Mouse (Mus musculus) heart, embryonic 12.5 days (tissue): ENCODE data around the gene Rps15. TPM values are rescaled to one million over a fixed set of nuclear protein-coding genes. Genes with fewer than 3 reads are reported as not detected.

Source experiments
- ATAC-seq: fragments of 200-750 bp; cut with Nextera tagmentation; 2 replicates; pipeline ENCODE4 v1.8.0; 2017; ENCODE audit warnings: moderate TSS enrichment, moderate library complexity; ENCODE audit not compliant: insufficient number of reproducible peaks, low FRiP score
- H3K27ac ChIP-seq: fragments of 300-500 bp; sonication (generic); 2 replicates; pipeline ENCODE4 v1.5.1; 2016; ENCODE audit warnings: mild to moderate bottlenecking, moderate library complexity; ENCODE audit not compliant: poor library complexity, severe bottlenecking
- H3K27me3 ChIP-seq: fragments of 300-500 bp; sonication (generic); replicated peaks from 2 replicates; pipeline ENCODE4 v1.6.1; 2016; ENCODE audit warnings: mild to moderate bottlenecking, moderate library complexity
- H3K36me3 ChIP-seq: fragments of 300-500 bp; sonication (generic); 2 replicates; pipeline ENCODE4 v1.6.1; 2016; ENCODE audit warnings: mild to moderate bottlenecking, moderate library complexity
- H3K4me1 ChIP-seq: fragments of 300-500 bp; sonication (generic); replicated peaks from 2 replicates; pipeline ENCODE4 v1.6.1; 2016; ENCODE audit warnings: mild to moderate bottlenecking
- H3K4me2 ChIP-seq: fragments of 300-500 bp; sonication (generic); 2 replicates; pipeline ENCODE4 v1.6.1; 2016; ENCODE audit warnings: mild to moderate bottlenecking, moderate library complexity
- H3K4me3 ChIP-seq: fragments of 300-500 bp; sonication (generic); 2 replicates; pipeline ENCODE4 v1.5.1; 2016; ENCODE audit warnings: mild to moderate bottlenecking
- H3K9ac ChIP-seq: fragments of 300-500 bp; sonication (generic); 2 replicates; pipeline ENCODE4 v1.6.1; 2016; ENCODE audit warnings: mild to moderate bottlenecking, moderate library complexity
- H3K9me3 ChIP-seq: fragments of 300-500 bp; sonication (generic); replicated peaks from 2 replicates; pipeline ENCODE4 v1.6.1; 2016; ENCODE audit warnings: mild to moderate bottlenecking, moderate library complexity
- WGBS: fragments of 180-500 bp; shearing (Covaris S2); methylation state at CpG from one replicate; pipeline ENCODE4 v1.1.7; 2016; 5-methylcytosine and 5-hydroxymethylcytosine counted together
- polyA plus RNA-seq: library from polyadenylated mRNA; unstranded; fragments of >200 nt; fragmentation: Nextera tagmentation; extraction: Ambion mirVana; gene quantifications from 2 replicates; pipeline ENCODE4 v1.2.1, GENCODE M21; 2016

Gene Rps15
- polyA plus RNA-seq, 1 experiment from 2014 or later, result 591 TPM

DNA sequence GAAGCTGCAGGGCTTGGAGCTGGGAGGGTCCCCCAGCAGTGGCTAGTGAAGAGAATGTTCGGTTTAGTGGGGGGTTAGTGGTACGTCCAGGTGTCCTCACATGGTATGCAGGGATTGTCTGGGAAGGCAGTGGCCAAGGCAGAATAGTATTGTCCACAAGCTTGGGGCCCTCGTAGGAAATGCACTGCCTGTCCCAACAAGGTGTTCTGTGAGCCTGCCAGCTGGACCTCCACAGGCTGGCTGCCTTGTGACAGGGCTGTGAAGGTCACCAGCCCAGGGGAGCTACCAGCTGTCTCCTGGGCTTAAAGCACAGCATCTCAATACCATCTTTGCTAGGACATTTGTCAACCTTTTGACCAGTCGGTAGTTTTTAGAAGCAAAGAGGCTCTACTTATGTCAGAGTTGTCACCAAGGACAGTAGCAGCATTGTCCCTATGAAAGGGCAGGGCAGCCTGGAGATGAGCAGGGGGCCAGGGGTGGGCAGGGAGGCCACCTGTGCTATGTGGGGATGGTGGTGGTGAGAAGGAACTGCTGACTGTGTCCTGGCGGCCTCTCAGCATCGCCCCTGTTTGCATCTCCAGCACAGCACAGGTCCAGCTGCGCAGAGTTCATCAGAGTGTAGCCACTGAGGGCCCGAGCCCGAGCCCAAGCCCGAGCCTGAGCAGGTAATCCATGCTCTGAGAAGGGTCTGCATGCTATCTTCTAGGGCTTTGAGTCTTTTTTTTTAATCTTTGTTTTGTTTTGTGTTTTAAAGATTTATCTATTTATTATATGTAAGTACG, 39.6 kb upstream of the Rps15 start:
- H3K27me3 ChIP-seq, result no peaks in the 10 kb centered on the region
- no peak overlapping the region for H3K27ac ChIP-seq
- peak overlapping the region; percentile 18; the same call in 1 of the 2 replicates for H3K9ac ChIP-seq
- ATAC-seq, result no peak
- no peak overlapping the region for H3K4me2 ChIP-seq
- peaks cover 33% of the 10 kb centered on the region for H3K4me1 ChIP-seq
- no peaks in the 10 kb centered on the region for H3K9me3 ChIP-seq
- peaks cover 56% of the 10 kb centered on the region for H3K36me3 ChIP-seq
- H3K4me3 ChIP-seq, result no peak overlapping the region
- WGBS, result 90% methylated on average over 11 of the region's 11 CpGs

DNA sequence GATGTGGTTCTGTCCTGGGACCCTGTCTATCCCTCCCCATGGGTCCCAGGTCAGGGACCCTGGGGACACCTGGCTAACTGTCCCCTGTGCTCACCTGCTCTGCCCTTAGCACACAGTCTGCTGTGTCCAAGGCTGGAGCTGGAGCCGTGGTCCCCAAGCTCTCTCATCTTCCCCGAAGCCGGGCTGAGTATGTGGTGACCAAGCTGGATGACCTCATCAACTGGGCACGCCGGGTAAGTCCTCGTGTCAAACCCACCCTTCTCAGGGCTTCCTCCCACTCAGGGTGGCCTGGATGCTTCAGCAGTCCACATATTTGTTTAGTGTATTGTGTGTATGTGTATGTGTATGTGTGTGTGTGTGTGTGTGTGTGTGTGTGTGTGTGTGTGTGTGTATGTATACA, 38.7 kb upstream of the Rps15 start:
- no peak for ATAC-seq
- H3K36me3 ChIP-seq, result peaks cover 65% of the 10 kb centered on the region
- H3K4me3 ChIP-seq, result no peak overlapping the region
- no peak overlapping the region for H3K9ac ChIP-seq
- 78% methylated on average over 6 of the region's 6 CpGs for WGBS
- no peak overlapping the region for H3K4me2 ChIP-seq
- peaks cover 39% of the 10 kb centered on the region for H3K4me1 ChIP-seq
- H3K9me3 ChIP-seq, result no peaks in the 10 kb centered on the region
- H3K27me3 ChIP-seq, result no peaks in the 10 kb centered on the region
- no peak overlapping the region for H3K27ac ChIP-seq

DNA sequence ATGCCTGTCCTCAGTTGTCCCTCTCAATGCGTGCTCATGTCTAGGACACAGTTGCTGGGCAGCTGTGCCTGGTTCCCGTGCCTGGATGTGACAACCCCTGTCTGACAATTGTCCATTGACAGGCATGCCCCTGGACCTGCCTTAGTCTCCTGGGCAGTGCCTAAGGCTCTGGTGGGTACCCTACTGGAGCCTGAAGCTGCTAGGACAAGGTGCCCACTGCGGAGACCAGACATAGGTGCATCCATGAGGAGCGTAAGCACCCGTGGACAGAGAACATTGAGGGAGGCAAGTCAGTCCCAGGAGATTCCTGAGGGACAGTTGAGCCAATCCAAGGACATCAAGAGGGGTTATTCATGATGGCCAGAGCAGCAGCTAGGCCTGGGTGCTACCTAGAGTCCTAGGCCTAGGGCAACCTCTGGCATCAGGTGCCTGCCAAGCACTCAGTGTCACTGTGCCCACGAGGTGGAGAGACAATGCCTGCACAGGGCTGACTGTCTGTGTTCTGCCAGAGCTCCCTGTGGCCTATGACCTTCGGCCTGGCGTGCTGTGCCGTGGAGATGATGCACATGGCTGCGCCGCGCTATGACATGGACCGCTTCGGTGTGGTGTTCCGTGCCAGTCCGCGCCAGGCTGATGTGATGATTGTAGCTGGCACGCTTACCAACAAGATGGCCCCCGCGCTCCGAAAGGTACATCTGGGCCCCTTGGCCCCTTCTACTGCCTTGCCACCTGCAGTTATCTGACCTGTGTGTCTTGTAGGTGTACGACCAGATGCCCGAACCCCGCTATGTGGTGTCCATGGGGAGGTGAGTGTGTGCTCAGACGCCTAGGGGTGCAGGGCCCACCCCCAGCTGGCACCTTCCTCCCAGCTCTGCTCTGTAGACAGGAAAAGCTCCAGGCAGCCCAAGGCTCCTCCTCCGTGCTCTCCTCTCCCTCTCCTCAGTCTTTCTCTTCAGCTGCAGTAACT, 37.6 kb upstream of the Rps15 start:
- H3K36me3 ChIP-seq, result peaks cover 72% of the 10 kb centered on the region
- no peak overlapping the region for H3K4me3 ChIP-seq
- H3K27ac ChIP-seq, result no peak overlapping the region
- no peak overlapping the region for H3K4me2 ChIP-seq
- peaks cover 50% of the 10 kb centered on the region for H3K4me1 ChIP-seq
- H3K9ac ChIP-seq, result no peak overlapping the region
- 94% methylated on average over 26 of the region's 26 CpGs for WGBS
- no peak for ATAC-seq
- no peaks in the 10 kb centered on the region for H3K9me3 ChIP-seq
- H3K27me3 ChIP-seq, result no peaks in the 10 kb centered on the region

DNA sequence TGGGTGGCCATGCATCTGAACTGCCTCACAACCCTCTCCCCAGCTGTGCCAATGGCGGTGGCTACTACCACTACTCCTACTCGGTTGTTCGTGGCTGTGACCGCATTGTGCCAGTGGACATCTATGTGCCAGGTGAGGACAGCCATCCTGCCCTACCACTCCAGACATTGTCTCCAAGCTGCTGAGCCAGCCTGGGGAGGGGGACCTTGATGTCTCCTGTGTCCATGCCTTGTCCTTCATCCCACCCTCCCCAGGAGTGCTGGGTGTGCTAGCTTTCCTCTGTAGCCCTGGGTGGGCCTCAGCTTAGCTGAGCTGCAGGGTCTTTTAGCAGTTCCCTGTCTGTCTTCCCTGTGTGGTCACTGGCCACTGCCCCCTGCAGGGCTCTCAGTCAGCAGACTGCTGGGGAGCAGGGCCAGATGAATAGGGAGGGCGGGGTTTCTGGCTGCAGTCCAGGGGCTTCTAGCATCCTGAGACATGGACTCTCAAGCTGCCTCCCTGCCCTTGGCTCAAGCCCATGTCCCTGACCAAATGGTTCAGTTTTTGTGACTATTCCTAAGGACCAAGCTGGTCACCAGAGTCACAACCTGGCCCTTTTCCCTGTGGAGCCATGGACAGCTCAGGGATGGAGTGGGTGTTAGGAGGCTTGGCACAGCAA, 36.2 kb upstream of the Rps15 start:
- H3K4me2 ChIP-seq, result no peak overlapping the region
- H3K36me3 ChIP-seq, result peaks cover 72% of the 10 kb centered on the region
- no peak overlapping the region for H3K4me3 ChIP-seq
- no peak overlapping the region for H3K27ac ChIP-seq
- ATAC-seq, result no peak
- H3K9ac ChIP-seq, result no peak overlapping the region
- H3K4me1 ChIP-seq, result peaks cover 44% of the 10 kb centered on the region
- H3K9me3 ChIP-seq, result no peaks in the 10 kb centered on the region
- H3K27me3 ChIP-seq, result no peaks in the 10 kb centered on the region
- 87% methylated on average over 5 of the region's 5 CpGs for WGBS

DNA sequence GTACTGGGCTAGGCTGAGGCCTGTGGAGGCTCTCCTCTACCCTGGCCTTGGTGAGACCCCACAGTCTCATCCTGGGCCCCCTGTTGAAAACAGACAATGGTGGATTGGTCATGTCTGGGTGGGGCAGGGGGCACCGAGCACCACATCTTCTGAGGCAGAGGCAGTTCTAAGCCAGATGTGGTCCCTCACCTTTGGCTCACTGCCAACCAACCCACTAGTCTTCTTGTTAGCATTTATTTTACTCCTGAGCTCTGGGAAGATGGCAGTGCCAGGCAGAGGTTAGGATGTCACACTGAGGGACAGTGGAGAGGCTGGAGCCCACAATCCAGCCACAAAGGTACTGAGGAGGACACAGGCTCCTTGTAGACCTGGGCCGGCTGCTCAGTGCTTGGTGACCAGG, 34.3 kb upstream of the Rps15 start:
- H3K36me3 ChIP-seq, result peaks cover 62% of the 10 kb centered on the region
- H3K9ac ChIP-seq, result no peak overlapping the region
- no peak for ATAC-seq
- H3K4me1 ChIP-seq, result peaks cover 37% of the 10 kb centered on the region
- no peak overlapping the region for H3K4me2 ChIP-seq
- no peaks in the 10 kb centered on the region for H3K9me3 ChIP-seq
- H3K27me3 ChIP-seq, result no peaks in the 10 kb centered on the region
- H3K4me3 ChIP-seq, result no peak overlapping the region
- no peak overlapping the region for H3K27ac ChIP-seq
- WGBS, result 79% methylated on average over 2 of the region's 2 CpGs

DNA sequence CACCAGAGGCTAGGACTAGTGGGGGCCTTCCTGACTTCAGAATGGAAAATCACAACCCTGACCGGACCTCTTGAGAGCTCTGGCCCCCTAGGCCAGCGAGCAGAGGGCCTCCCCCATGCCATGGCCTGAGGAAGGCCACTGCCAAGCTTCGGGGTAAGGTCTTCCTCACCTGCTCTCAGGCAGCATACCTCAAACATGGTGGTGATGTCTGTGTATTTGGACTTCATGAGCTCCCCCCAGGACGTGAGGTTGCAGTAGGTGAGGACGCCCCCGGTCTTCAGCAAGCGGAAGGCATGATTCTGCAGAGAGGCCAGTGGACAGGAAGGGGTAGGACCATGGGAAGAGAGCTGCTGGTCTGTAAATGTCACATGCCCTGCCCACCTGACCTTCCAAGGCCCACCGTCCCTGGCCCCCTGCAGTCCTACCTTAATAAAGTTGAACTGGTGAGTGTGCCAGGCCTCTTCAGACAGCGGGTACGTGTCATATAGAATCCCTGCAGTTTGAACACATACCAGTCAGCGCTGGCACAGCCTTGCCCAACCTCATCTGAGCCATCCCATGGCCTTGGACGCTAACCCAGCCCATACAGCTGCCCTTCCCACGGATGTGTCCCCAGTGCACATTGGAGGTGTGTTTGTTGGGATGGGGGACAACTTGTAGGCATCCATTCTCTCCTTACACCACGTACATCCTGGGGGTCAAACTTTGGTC, 33.3 kb upstream of the Rps15 start:
- Histone ChIP-seq H3K36me3 (peaks cover 52% of the 10 kb centered on the region), H3K27me3 (no peaks in the 10 kb centered on the region), H3K4me2 (peak overlapping the region; percentile 92), H3K9me3 (no peaks in the 10 kb centered on the region), H3K4me1 (peaks cover 37% of the 10 kb centered on the region), H3K9ac (peak overlapping the region; percentile 72; the same call in 1 of the 2 replicates), H3K27ac (peak overlapping the region; percentile 4; the same call in 1 of the 2 replicates), H3K4me3 (no peak overlapping the region)
- ATAC-seq, result no peak
- WGBS, result 85% methylated on average over 14 of the region's 14 CpGs

DNA sequence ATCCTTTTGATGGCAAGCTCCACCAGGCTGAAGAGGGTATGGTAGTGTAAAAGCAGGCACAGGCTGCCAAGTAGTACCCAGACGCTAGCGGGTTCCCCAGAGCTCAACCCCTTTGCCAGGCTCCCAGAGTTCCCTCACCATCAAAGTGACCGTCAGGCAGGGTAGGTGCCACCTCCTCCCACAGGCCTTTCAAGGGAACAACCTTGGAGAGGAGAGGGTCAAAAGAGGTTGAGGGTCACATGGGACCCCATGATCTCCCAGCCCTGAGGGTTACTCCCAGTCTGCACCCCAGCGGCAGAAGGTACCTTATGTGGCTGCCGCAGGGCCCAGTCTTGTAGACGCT, 32.8 kb upstream of the Rps15 start:
- Histone ChIP-seq H3K4me2 (peak overlapping the region; percentile 92), H3K4me1 (peaks cover 37% of the 10 kb centered on the region), H3K27ac (peak overlapping the region; percentile 95), H3K9ac (peak overlapping the region; percentile 72), H3K27me3 (no peaks in the 10 kb centered on the region), H3K36me3 (peaks cover 47% of the 10 kb centered on the region), H3K4me3 (peak overlapping the region; percentile 53), H3K9me3 (no peaks in the 10 kb centered on the region)
- ATAC-seq, result no peak
- 75% methylated on average over 6 of the region's 6 CpGs for WGBS

DNA sequence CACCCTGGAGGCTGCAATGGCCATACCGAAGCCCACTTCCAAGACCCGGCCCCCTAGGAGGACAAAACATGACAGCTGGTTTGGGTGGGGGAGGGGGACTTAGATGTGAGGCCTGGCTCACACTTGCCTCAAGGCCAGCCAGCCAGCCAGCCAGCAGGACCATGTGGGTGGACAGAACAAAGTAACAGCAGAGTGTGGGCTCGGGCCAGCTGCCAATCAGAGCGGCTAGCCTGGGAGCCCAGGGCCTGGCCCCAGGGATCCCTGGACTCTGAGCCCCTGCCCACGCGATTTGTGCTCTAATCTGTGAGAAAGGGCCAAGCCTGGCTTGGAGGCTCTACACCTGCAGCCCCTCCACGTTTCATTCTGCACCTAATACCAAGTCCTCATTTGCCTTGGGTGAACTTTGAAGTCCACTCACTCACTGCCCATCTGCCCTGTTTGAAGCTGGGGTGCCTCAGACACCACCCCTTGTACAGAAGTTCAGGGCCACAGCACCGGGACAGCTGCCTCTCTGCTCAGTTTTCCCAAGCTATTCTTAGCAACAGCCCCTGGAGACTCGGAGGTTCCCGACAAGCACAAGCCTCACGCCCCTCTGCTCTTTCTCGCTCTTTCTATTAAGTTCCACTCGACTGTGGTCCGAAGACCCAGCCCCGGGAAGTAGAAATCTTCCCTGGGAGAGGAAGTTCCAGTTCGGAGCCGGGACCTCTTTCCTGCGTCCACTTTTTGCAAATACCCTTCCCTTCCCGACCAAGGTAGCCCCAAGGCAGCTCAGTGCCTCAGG, 32.2 kb upstream of the Rps15 start:
- H3K9me3 ChIP-seq, result no peaks in the 10 kb centered on the region
- H3K4me1 ChIP-seq, result peaks cover 37% of the 10 kb centered on the region
- H3K27ac ChIP-seq, result peak overlapping the region; percentile 95
- WGBS, result 4% methylated on average over 19 of the region's 19 CpGs
- no peaks in the 10 kb centered on the region for H3K27me3 ChIP-seq
- peak overlapping the region; percentile 53 for H3K4me3 ChIP-seq
- ATAC-seq, result no peak
- H3K9ac ChIP-seq, result peak overlapping the region; percentile 72
- H3K36me3 ChIP-seq, result peaks cover 41% of the 10 kb centered on the region
- peak overlapping the region; percentile 92 for H3K4me2 ChIP-seq

DNA sequence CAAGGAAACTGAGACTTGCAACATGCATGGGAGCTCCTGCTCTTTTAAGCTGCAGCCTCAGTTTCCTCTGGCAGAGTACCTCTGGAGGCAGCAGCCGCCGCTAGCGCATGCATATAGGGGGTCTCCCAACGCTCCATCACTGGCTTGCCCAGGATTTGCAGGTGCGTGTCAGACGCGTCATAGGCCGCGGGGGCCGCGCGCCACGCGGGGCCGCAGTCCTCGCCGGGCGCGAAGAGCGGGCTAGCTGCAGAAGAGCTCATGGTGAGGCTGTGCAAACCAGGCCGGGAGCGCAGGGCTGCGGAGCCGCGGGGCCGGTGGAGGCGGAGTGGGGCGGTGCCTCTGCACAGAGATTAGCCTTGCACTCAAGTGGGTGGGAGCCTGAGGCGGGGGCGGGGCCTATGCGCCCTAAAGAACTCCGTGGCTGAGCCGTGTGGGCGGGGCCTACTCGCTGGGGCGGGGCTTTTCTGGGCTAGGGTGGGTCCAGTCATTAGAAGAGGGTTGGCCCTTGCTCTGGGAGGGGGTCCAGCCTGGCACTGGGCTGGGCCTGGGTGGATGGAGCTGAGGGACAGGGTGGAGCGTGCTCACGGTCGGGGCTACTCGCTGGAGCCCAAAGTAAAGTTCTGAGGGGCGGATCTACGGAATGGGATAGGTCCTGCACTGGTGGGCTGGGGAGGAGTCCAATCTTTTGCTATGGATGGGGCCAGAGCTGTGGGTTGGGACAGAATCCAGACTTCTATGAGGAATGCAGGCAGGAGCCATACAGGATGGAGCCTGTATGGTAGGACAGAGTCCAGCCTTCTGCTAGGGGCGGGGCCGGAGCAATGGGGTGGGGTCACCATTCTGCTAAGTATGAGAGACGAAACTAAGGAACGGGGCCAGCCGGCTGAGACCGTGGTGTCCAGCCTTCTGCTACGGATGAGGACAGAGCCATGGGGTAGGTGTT, 31.3 kb upstream of the Rps15 start, which contains the start of the genes Gamt and Dazap1:
Gamt (minus strand) TSS at position 371 of the 943 bp plus-strand sequence.
Dazap1 (plus strand) TSS at position 845 of the 943 bp plus-strand sequence.
- H3K27me3 ChIP-seq, result no peaks in the 10 kb centered on the region
- peak within 1 kb of the TSS; percentile 53 for H3K4me3 ChIP-seq
- peak; percentile 88 for ATAC-seq
- peak within 1 kb of the TSS; percentile 92 for H3K4me2 ChIP-seq
- under 1% methylated on average over 49 of the region's 49 CpGs for WGBS
- H3K36me3 ChIP-seq, result peaks cover 32% of the 10 kb centered on the region
- peak within 1 kb of the TSS; percentile 72 for H3K9ac ChIP-seq
- H3K9me3 ChIP-seq, result no peaks in the 10 kb centered on the region
- H3K27ac ChIP-seq, result peak within 1 kb of the TSS; percentile 95
- H3K4me1 ChIP-seq, result peaks cover 37% of the 10 kb centered on the region
